Mouse (Mus musculus): Measurements from ENCODE around the gene Srp54c. TPM values are rescaled to one million over a fixed set of nuclear protein-coding genes. Genes with fewer than 3 reads are reported as not detected.
"Not testable (repeated sequence)": the region's sequence is repeated elsewhere in the genome, so short reads cannot be mapped to it uniquely, and the experiment has no call there.

Srp54c gene
- total RNA-seq, 1 experiment: 31.7 TPM

GRCm38 (mm10) chr12:55261950-55262349 lies 32.0 kb downstream of the Srp54c start:
- H3K4me1 ChIP-seq (ENCODE audit: control insufficient read depth in 2 of 2, insufficient read depth in 2 of 2, low read length in 2 of 2, poor library complexity in 1 of 2); H3K9me3 ChIP-seq (ENCODE audit: control insufficient read depth, insufficient read depth, low read depth, low read length); in situ Hi-C loops (cut with MboI; ENCODE audit: low sequenced_read_pairs in 2 of 2, unreplicated experiment in 2 of 2); DNase-seq (ENCODE audit: low read depth, low spot score); H3K4me3 ChIP-seq (ENCODE audit: insufficient read depth in 1 of 2, low read depth in 1 of 2, low read length in 2 of 2, poor library complexity in 1 of 2, severe bottlenecking in 1 of 2); H3K9ac ChIP-seq (ENCODE audit: insufficient read depth, low read depth, low read length, poor library complexity, severe bottlenecking); H3K36me3 ChIP-seq (ENCODE audit: control insufficient read depth, insufficient read depth, low read length, poor library complexity, severe bottlenecking); H3K27ac ChIP-seq (ENCODE audit: insufficient read depth, low read depth, low read length, poor library complexity, severe bottlenecking): not testable (repeated sequence)

GRCm38 (mm10) chr12:55263385-55263784 lies 33.4 kb downstream of the Srp54c start:
- H3K4me1 ChIP-seq (ENCODE audit: control insufficient read depth in 2 of 2, insufficient read depth in 2 of 2, low read length in 2 of 2, poor library complexity in 1 of 2); H3K4me3 ChIP-seq (ENCODE audit: insufficient read depth in 1 of 2, low read depth in 1 of 2, low read length in 2 of 2, poor library complexity in 1 of 2, severe bottlenecking in 1 of 2); DNase-seq (ENCODE audit: low read depth, low spot score); H3K9me3 ChIP-seq (ENCODE audit: control insufficient read depth, insufficient read depth, low read depth, low read length); H3K36me3 ChIP-seq (ENCODE audit: control insufficient read depth, insufficient read depth, low read length, poor library complexity, severe bottlenecking); H3K9ac ChIP-seq (ENCODE audit: insufficient read depth, low read depth, low read length, poor library complexity, severe bottlenecking); in situ Hi-C loops (cut with MboI; ENCODE audit: low sequenced_read_pairs in 2 of 2, unreplicated experiment in 2 of 2); H3K27ac ChIP-seq (ENCODE audit: insufficient read depth, low read depth, low read length, poor library complexity, severe bottlenecking): not testable (repeated sequence)

GRCm38 (mm10) chr12:55272243-55272642 lies 42.3 kb downstream of the Srp54c start:
- in situ Hi-C loops (cut with MboI; ENCODE audit: low sequenced_read_pairs in 2 of 2, unreplicated experiment in 2 of 2): no loop called here
- Histone ChIP-seq H3K4me3 (ENCODE audit: insufficient read depth in 1 of 2, low read depth in 1 of 2, low read length in 2 of 2, poor library complexity in 1 of 2, severe bottlenecking in 1 of 2) (no peak overlapping the region), H3K4me1 (ENCODE audit: control insufficient read depth in 2 of 2, insufficient read depth in 2 of 2, low read length in 2 of 2, poor library complexity in 1 of 2) (no peaks in the 10 kb centered on the region), H3K27ac (ENCODE audit: insufficient read depth, low read depth, low read length, poor library complexity, severe bottlenecking) (no peak overlapping the region), H3K9ac (ENCODE audit: insufficient read depth, low read depth, low read length, poor library complexity, severe bottlenecking) (no peak overlapping the region), H3K36me3 (ENCODE audit: control insufficient read depth, insufficient read depth, low read length, poor library complexity, severe bottlenecking) (no peaks in the 10 kb centered on the region), H3K9me3 (ENCODE audit: control insufficient read depth, insufficient read depth, low read depth, low read length) (no peaks in the 10 kb centered on the region)
- DNase-seq (ENCODE audit: low read depth, low spot score): peak; percentile 54
- TF ChIP-seq ZNF384 (IDR thresholded peaks at IDR 0.05; ENCODE audit: low read depth, low read length) (peak; percentile 97), HCFC1 (IDR thresholded peaks at IDR 0.05; ENCODE audit: borderline replicate concordance, insufficient read depth, low read length) (peak; percentile 44; the same call in 1 of the 2 replicates), MAFK (IDR thresholded peaks at IDR 0.05; ENCODE audit: insufficient read depth, low read depth, low read length) (no peak)

GRCm38 (mm10) chr12:55277583-55277982 lies 47.6 kb downstream of the Srp54c start:
- H3K9me3 ChIP-seq (ENCODE audit: control insufficient read depth, insufficient read depth, low read depth, low read length); DNase-seq (ENCODE audit: low read depth, low spot score); H3K27ac ChIP-seq (ENCODE audit: insufficient read depth, low read depth, low read length, poor library complexity, severe bottlenecking); in situ Hi-C loops (cut with MboI; ENCODE audit: low sequenced_read_pairs in 2 of 2, unreplicated experiment in 2 of 2); H3K4me3 ChIP-seq (ENCODE audit: insufficient read depth in 1 of 2, low read depth in 1 of 2, low read length in 2 of 2, poor library complexity in 1 of 2, severe bottlenecking in 1 of 2); H3K9ac ChIP-seq (ENCODE audit: insufficient read depth, low read depth, low read length, poor library complexity, severe bottlenecking); H3K4me1 ChIP-seq (ENCODE audit: control insufficient read depth in 2 of 2, insufficient read depth in 2 of 2, low read length in 2 of 2, poor library complexity in 1 of 2); H3K36me3 ChIP-seq (ENCODE audit: control insufficient read depth, insufficient read depth, low read length, poor library complexity, severe bottlenecking): not testable (repeated sequence)

GRCm38 (mm10) chr12:55298112-55298511 lies 68.1 kb downstream of the Srp54c start:
- no peak for DNase-seq (ENCODE audit: low read depth, low spot score)
- Histone ChIP-seq H3K4me1 (ENCODE audit: control insufficient read depth in 2 of 2, insufficient read depth in 2 of 2, low read length in 2 of 2, poor library complexity in 1 of 2) (peaks cover 0 to 9% of the 10 kb centered on the region in 2 experiments; a peak in 2 of 4 replicates), H3K9me3 (ENCODE audit: control insufficient read depth, insufficient read depth, low read depth, low read length) (no peaks in the 10 kb centered on the region), H3K27ac (ENCODE audit: insufficient read depth, low read depth, low read length, poor library complexity, severe bottlenecking) (no peak overlapping the region), H3K36me3 (ENCODE audit: control insufficient read depth, insufficient read depth, low read length, poor library complexity, severe bottlenecking) (peaks cover 11% of the 10 kb centered on the region), H3K4me3 (ENCODE audit: insufficient read depth in 1 of 2, low read depth in 1 of 2, low read length in 2 of 2, poor library complexity in 1 of 2, severe bottlenecking in 1 of 2) (no peak overlapping the region), H3K9ac (ENCODE audit: insufficient read depth, low read depth, low read length, poor library complexity, severe bottlenecking) (no peak overlapping the region)
- in situ Hi-C loops (cut with MboI; ENCODE audit: low sequenced_read_pairs in 2 of 2, unreplicated experiment in 2 of 2): no loop called here
- TF ChIP-seq MAFK (IDR thresholded peaks at IDR 0.05; ENCODE audit: insufficient read depth, low read depth, low read length) (no peak), ZC3H11A (IDR thresholded peaks at IDR 0.05; ENCODE audit: borderline replicate concordance, low read depth, low read length) (no peak), ZNF384 (IDR thresholded peaks at IDR 0.05; ENCODE audit: low read depth, low read length) (no peak), HCFC1 (IDR thresholded peaks at IDR 0.05; ENCODE audit: borderline replicate concordance, insufficient read depth, low read length) (no peak), CHD2 (IDR thresholded peaks at IDR 0.05; ENCODE audit: low read depth, low read length) (no peak)

Measured in ES-E14 (cell line).